Mouse (Mus musculus) forebrain, embryonic 15.5 days (tissue): ENCODE measurements around the gene Stil. TPM values are rescaled to one million over a fixed set of nuclear protein-coding genes. Genes with fewer than 3 reads are reported as not detected.
"Not testable (repeated sequence)": the region's sequence is repeated elsewhere in the genome, so short reads cannot be mapped to it uniquely, and the experiment has no call there.

Experiments
- ATAC-seq: fragments of 200-750 bp; cut with Nextera tagmentation; replicated peaks from 2 replicates; pipeline ENCODE4 v1.8.0; 2017; ENCODE audit warnings: mild to moderate bottlenecking, moderate TSS enrichment, moderate library complexity
- H3K27ac ChIP-seq: fragments of 300-500 bp; sonication (generic); replicated peaks from 2 replicates; pipeline ENCODE4 v1.5.1; 2015; ENCODE audit warnings: mild to moderate bottlenecking, inconsistent platforms
- H3K27me3 ChIP-seq: fragments of 300-500 bp; sonication (generic); 2 replicates; pipeline ENCODE4 v1.6.1; 2015; ENCODE audit warnings: inconsistent platforms
- H3K36me3 ChIP-seq: fragments of 300-500 bp; sonication (generic); 2 replicates; pipeline ENCODE4 v1.6.1; 2015; ENCODE audit warnings: mild to moderate bottlenecking, inconsistent platforms
- H3K4me1 ChIP-seq: fragments of 300-500 bp; sonication (generic); 2 replicates; pipeline ENCODE4 v1.6.1; 2015; ENCODE audit warnings: inconsistent platforms
- H3K4me2 ChIP-seq: fragments of 300-500 bp; sonication (generic); replicated peaks from 2 replicates; pipeline ENCODE4 v1.6.1; 2015; ENCODE audit warnings: mild to moderate bottlenecking, inconsistent platforms
- H3K4me3 ChIP-seq: fragments of 300-500 bp; sonication (generic); 2 replicates; pipeline ENCODE4 v1.5.1; 2015; ENCODE audit warnings: mild to moderate bottlenecking, inconsistent platforms
- H3K9ac ChIP-seq: fragments of 300-500 bp; sonication (generic); replicated peaks from 2 replicates; pipeline ENCODE4 v1.6.1; 2015; ENCODE audit warnings: mild to moderate bottlenecking, inconsistent platforms
- H3K9me3 ChIP-seq: fragments of 300-500 bp; sonication (generic); 2 replicates; pipeline ENCODE4 v1.6.1; 2016; ENCODE audit warnings: inconsistent platforms
- WGBS: fragments of 180-500 bp; shearing (Covaris S2); methylation state at CpG from one replicate; pipeline ENCODE4 v1.1.7; 2015; ENCODE audit warnings: mixed read lengths; 5-methylcytosine and 5-hydroxymethylcytosine counted together
- polyA plus RNA-seq: library from polyadenylated mRNA; unstranded; fragments of >200 nt; fragmentation: Nextera tagmentation; extraction: Ambion mirVana; gene quantifications from 2 replicates; pipeline ENCODE4 v1.2.1, GENCODE M21; 2015

The Stil gene
- polyA plus RNA-seq: 5.7 and 6.5 TPM in 2 replicates

DNA sequence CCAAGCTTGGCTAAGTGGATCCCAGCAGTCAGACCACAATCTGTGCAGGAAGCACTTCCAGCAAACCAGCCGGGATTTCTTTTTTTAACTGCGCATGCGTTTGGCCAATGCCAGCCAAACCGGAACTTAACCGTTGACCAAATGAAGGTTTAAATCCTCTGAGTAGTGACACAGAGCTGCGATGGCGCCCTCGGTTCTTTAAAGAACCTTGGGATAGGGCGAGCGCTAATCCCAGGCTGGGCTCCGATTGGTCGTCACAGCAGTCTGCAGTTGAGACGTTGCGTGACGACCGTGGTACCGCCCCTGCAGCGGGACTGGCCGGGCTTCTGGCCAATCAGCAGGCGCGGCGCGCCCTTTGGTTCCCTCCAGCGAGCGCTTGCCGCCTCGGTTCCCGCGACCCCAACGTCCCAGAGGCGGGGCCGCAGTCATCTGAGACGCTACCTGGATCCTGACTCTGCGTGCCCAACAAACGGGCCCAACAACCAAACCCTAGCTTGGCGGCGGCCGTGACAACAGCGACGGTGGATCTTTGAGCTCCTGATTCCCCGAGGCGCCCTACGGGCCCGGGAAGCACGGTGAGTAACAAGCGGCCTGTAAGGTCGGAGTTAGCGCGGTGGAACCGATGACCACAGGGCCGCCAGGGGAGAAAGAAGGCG, at the start of gene Stil:
Gene Stil, plus strand, starts transcription at position 387 of the 656 bp plus-strand sequence.
- H3K4me2 ChIP-seq: peak within 1 kb of the TSS; percentile 68
- WGBS: under 1% methylated on average over 51 of the region's 52 CpGs

GRCm38 (mm10) chr4:114953172-114953571, 46.8 kb upstream of the Stil start:
- Histone ChIP-seq H3K9me3 (no peaks in the 10 kb centered on the region), H3K27ac (no peak overlapping the region), H3K4me1 (no peaks in the 10 kb centered on the region), H3K4me2 (no peak overlapping the region), H3K27me3 (0 out of 2 replicates have a peak, but pooled peaks cover 3% of the 10 kb centered on the region), H3K4me3 (no peak overlapping the region), H3K9ac (no peak overlapping the region), H3K36me3 (no peaks in the 10 kb centered on the region)
- WGBS: 85% methylated on average over 3 of the region's 3 CpGs
- 0 out of 2 replicates have a peak, but pooled peaks have one; percentile 39 for ATAC-seq

More for the DNA sequence above, at the start of gene Stil:
- Histone ChIP-seq H3K9ac (peak within 1 kb of the TSS; percentile 59), H3K36me3 (no peaks in the 10 kb centered on the region; the same call in 1 of the 2 replicates), H3K27me3 (no peaks in the 10 kb centered on the region), H3K9me3 (no peaks in the 10 kb centered on the region), H3K27ac (peak within 1 kb of the TSS; percentile 96), H3K4me1 (peaks cover 18% of the 10 kb centered on the region), H3K4me3 (peak within 1 kb of the TSS; percentile 57)
- ATAC-seq: peak; percentile 100

GRCm38 (mm10) chr4:114957403-114957802, 42.6 kb upstream of the Stil start:
- no peaks in the 10 kb centered on the region for H3K9me3 ChIP-seq
- H3K9ac ChIP-seq: no peak overlapping the region
- H3K36me3 ChIP-seq: peaks cover 8% of the 10 kb centered on the region
- H3K27me3 ChIP-seq: no peaks in the 10 kb centered on the region
- no peak overlapping the region for H3K4me3 ChIP-seq
- ATAC-seq: no peak
- H3K4me1 ChIP-seq: no peaks in the 10 kb centered on the region
- H3K4me2 ChIP-seq: no peak overlapping the region
- no peak overlapping the region for H3K27ac ChIP-seq

- 62% methylated on average over 2 of the region's 2 CpGs for WGBS
- ATAC-seq: no peak
- no peak overlapping the region for H3K27ac ChIP-seq
Observed at GRCm38 (mm10) chr4:114958231-114958630, 41.7 kb upstream of the Stil start.

DNA sequence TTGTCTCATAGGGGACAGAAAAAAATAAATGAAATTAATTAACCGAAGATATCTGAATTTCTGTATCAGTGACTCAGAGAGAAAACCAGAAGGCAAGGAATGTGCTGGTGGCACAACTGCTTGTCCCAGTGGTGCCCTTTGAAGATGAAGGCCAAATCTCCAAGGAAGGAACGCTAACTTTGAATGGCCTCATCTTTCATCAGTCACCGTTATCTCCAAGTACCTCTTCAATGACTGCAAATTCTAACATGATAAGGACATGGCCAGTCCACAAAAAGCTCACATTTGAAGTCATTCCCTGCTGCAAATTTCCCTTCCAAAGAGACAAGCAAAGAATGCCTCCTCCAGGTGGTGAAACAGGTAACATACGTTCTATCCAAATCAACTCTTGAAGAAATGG, 41.2 kb upstream of the Stil start:
- no peak overlapping the region for H3K9ac ChIP-seq
- H3K36me3 ChIP-seq: peaks cover 16% of the 10 kb centered on the region
- H3K9me3 ChIP-seq: no peaks in the 10 kb centered on the region
- H3K4me2 ChIP-seq: no peak overlapping the region
- no peak overlapping the region for H3K27ac ChIP-seq
- 96% methylated on average over 4 of the region's 4 CpGs for WGBS
- H3K4me3 ChIP-seq: no peak overlapping the region
- no peaks in the 10 kb centered on the region for H3K4me1 ChIP-seq
- ATAC-seq: no peak
- no peaks in the 10 kb centered on the region for H3K27me3 ChIP-seq

More at GRCm38 (mm10) chr4:114958231-114958630, 41.7 kb upstream of the Stil start:
- H3K9me3 ChIP-seq: no peaks in the 10 kb centered on the region
- no peak overlapping the region for H3K4me2 ChIP-seq
- no peaks in the 10 kb centered on the region for H3K27me3 ChIP-seq
- H3K4me1 ChIP-seq: no peaks in the 10 kb centered on the region
- peaks cover 16% of the 10 kb centered on the region for H3K36me3 ChIP-seq
- H3K4me3 ChIP-seq: no peak overlapping the region
- H3K9ac ChIP-seq: no peak overlapping the region

GRCm38 (mm10) chr4:114959533-114959932, 40.4 kb upstream of the Stil start:
- no peak overlapping the region for H3K9ac ChIP-seq
- H3K27ac ChIP-seq: no peak overlapping the region
- H3K4me3 ChIP-seq: no peak overlapping the region
- no peaks in the 10 kb centered on the region for H3K9me3 ChIP-seq
- no peaks in the 10 kb centered on the region for H3K4me1 ChIP-seq
- no peaks in the 10 kb centered on the region for H3K27me3 ChIP-seq
- WGBS: 96% methylated on average over 2 of the region's 2 CpGs
- no peak for ATAC-seq
- peaks cover 22% of the 10 kb centered on the region for H3K36me3 ChIP-seq
- H3K4me2 ChIP-seq: no peak overlapping the region

DNA sequence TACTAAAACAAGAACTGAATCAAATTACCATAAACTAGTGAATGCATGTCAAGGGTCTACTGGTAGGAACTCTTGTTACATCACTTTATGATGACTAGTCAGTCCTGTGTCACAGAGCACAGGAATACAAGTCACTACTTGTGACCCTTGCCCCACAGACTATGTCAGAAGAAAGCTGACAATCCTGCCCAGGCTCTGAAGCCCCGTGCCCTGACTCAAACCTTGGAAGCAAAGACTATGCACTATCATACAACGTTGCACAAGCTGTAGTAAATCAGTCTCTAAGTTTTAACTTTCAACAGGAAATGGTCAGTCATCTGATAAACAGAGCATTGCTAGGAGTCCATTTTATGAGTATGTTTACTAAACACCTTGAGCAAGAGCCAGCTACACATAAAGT, 39.1 kb upstream of the Stil start:
- peaks cover 34% of the 10 kb centered on the region for H3K36me3 ChIP-seq
- not testable (repeated sequence) for H3K9me3 ChIP-seq, H3K27ac ChIP-seq, H3K4me2 ChIP-seq, H3K27me3 ChIP-seq, H3K9ac ChIP-seq, H3K4me1 ChIP-seq, H3K4me3 ChIP-seq, ATAC-seq
- WGBS: 90% methylated on average over 2 of the region's 2 CpGs

DNA sequence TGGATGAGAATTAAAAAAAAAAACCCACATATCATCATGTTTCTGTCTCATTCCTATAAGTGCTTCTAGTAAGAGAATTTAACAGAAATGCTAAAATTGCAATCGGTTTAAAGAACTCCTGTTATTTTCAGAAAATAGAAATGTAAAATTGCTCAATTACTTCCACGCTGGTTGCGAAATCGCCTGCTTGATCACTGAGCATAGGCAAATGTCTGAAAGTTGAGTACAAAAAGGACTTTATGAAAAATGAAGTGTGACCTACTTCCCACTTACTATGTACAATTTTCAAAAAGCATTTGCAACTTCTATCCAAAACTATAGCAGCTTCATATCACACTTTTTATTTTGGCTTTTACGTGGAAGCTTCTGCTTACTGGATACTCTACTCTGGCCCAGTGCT, 29.2 kb upstream of the Stil start:
- no peaks in the 10 kb centered on the region for H3K4me1 ChIP-seq
- 98% methylated on average over 5 of the region's 5 CpGs for WGBS
- no peak overlapping the region for H3K9ac ChIP-seq
- H3K27ac ChIP-seq: no peak overlapping the region
- H3K9me3 ChIP-seq: no peaks in the 10 kb centered on the region
- no peaks in the 10 kb centered on the region for H3K27me3 ChIP-seq
- no peak overlapping the region for H3K4me3 ChIP-seq
- peaks cover 27% of the 10 kb centered on the region for H3K36me3 ChIP-seq
- ATAC-seq: no peak
- H3K4me2 ChIP-seq: no peak overlapping the region

- Histone ChIP-seq H3K36me3 (peaks cover 6% of the 10 kb centered on the region; the same call in 1 of the 2 replicates), H3K4me2 (no peak overlapping the region), H3K27ac (no peak overlapping the region), H3K4me3 (no peak overlapping the region), H3K9ac (no peak overlapping the region), H3K4me1 (no peaks in the 10 kb centered on the region), H3K9me3 (no peaks in the 10 kb centered on the region), H3K27me3 (no peaks in the 10 kb centered on the region)
- no peak for ATAC-seq
- 94% methylated on average over 1 of the region's 1 CpGs for WGBS
Observed at GRCm38 (mm10) chr4:114973229-114973740, 26.7 kb upstream of the Stil start.

DNA sequence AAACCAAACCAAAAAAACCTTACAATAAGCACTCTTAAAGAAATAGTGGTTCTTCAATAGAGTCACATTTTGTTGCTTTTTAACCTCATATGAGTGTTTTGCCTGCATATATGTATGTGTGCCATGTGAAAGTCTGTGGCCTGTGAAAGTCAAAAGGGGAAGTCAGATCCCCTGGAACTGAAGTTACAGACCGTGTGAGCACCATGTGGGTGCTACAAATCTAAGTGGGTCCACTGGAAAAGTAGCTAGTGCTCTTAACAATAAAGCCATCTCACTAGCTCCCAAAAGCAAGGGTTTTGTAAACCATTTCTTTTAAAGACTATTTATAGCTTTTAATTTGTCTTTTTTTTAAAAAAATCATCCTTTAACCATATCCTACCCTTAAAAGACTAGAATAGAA, 17.3 kb upstream of the Stil start:
- Histone ChIP-seq H3K36me3 (no peaks in the 10 kb centered on the region), H3K4me2 (no peak overlapping the region), H3K9me3 (no peaks in the 10 kb centered on the region), H3K4me3 (no peak overlapping the region), H3K9ac (no peak overlapping the region), H3K27me3 (no peaks in the 10 kb centered on the region), H3K4me1 (peaks cover 23% of the 10 kb centered on the region), H3K27ac (no peak overlapping the region)
- WGBS: 89% methylated on average over 1 of the region's 1 CpGs
- ATAC-seq: no peak

GRCm38 (mm10) chr4:114983020-114983419, 16.9 kb upstream of the Stil start:
- no peak for ATAC-seq
- Histone ChIP-seq H3K9me3 (no peaks in the 10 kb centered on the region), H3K4me2 (no peak overlapping the region), H3K9ac (no peak overlapping the region), H3K36me3 (no peaks in the 10 kb centered on the region), H3K27me3 (no peaks in the 10 kb centered on the region), H3K4me1 (peaks cover 26% of the 10 kb centered on the region), H3K4me3 (no peak overlapping the region), H3K27ac (no peak overlapping the region)
- 91% methylated on average over 1 of the region's 1 CpGs for WGBS

DNA sequence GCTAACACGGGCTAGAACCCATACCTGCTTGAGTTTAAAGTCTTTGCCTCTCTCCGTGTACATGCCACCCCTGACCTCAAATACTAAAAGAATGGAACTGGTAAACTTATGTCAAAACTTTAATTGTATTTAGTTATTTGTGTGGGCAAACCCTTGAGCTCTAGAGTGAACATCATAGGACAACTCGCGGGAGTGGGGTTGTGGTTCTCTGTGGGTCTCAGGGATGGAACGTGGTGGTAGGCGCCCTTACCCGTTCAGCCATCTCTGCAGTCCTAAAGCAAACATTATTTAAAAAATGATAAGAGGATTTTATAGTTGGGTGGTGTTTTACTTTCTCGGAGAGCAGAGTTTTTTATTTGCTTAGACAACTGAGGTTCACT, 13.8 kb upstream of the Stil start:
- H3K27me3 ChIP-seq: no peaks in the 10 kb centered on the region
- no peaks in the 10 kb centered on the region for H3K9me3 ChIP-seq
- H3K9ac ChIP-seq: peak overlapping the region; percentile 96
- no peaks in the 10 kb centered on the region for H3K36me3 ChIP-seq
- ATAC-seq: peak; percentile 53
- WGBS: under 1% methylated on average over 8 of the region's 8 CpGs
- peak overlapping the region; percentile 86 for H3K4me3 ChIP-seq
- H3K27ac ChIP-seq: peak overlapping the region; percentile 100
- peaks cover 26% of the 10 kb centered on the region for H3K4me1 ChIP-seq
- H3K4me2 ChIP-seq: peak overlapping the region; percentile 74
